ENCODE assay signal across 8 mouse cellular contexts in the genomic region with DNA sequence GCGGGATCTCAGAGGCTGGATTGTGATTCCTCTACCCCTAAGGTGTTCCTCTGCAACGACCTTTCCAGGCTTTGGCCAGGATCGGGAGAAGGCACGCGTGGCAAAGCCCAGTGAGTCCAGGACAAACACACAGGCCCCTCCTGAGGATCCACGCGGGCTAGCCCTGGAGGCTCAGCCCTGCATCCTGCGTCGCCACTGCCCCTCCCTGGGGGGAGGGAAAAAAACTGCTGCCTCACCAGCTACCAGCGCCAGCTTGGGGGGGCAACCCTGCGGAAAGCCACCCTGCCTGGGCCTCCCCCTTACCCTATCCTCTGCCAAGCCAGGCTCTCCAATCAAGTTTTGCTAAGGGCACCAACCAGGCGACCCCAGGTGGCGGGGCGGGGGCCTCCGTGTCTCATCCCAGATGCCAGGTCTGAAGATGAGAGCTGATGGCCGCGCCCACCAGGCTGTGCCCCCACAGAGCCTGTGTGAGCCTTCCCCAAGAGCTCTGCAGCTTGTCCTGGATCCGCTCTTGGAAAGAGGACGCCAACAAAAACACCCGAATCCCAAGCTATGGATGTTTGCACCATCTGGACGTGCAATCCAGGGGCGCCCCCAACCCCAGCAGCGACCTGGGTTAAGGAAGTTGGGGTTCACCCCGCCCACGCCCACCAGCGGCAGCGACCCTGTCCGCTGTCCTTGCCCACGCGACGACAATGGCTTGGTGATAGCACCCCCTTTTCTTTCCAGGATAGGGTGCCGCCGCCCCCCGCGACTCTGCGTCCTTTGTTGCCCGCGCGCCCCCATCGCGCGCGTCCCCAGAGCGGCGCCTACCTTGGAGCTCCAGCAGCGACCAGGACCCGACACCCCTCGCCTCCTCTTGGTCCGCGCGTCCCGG. TPM values are rescaled to one million over a fixed set of nuclear protein-coding genes. Genes with fewer than 3 reads are reported as not detected.
DNase-seq lines count a peak whose midpoint lies in the region; ATAC-seq lines count a peak whose summit lies in the region.

No protein-coding gene starts in this region.

- ATAC-seq in CD4-positive, CD25-positive, alpha-beta regulatory T cell, adult 4 months: peak; percentile 22
- peak; percentile 6; the same call in 1 of the 2 replicates for ATAC-seq in liver, embryonic 13.5 days (ENCODE audit: low read depth)

- H3K27me3 ChIP-seq in embryonic facial prominence, embryonic 10.5 days (replicated peaks; ENCODE audit: low read depth, poor library complexity, severe bottlenecking): no peaks in the 10 kb centered on the region
- H3K27me3 ChIP-seq in heart, embryonic 10.5 days (ENCODE audit: insufficient read depth, poor library complexity, severe bottlenecking): peaks cover 5% of the 10 kb centered on the region; the same call in 1 of the 2 replicates
- H3K27me3 ChIP-seq in liver, embryonic 13.5 days: peaks cover 26% of the 10 kb centered on the region

- H3K27ac ChIP-seq in embryonic facial prominence, embryonic 10.5 days (replicated peaks): peak overlapping the region; percentile 96
- peak overlapping the region; percentile 91 for H3K27ac ChIP-seq in heart, embryonic 10.5 days
- peak overlapping the region; percentile 48 for H3K27ac ChIP-seq in liver, embryonic 13.5 days

- peak overlapping the region; percentile 96 for H3K4me3 ChIP-seq in embryonic facial prominence, embryonic 10.5 days
- H3K4me3 ChIP-seq in heart, embryonic 10.5 days: peak overlapping the region; percentile 79
- peak overlapping the region; percentile 66 for H3K4me3 ChIP-seq in liver, embryonic 13.5 days (replicated peaks)

- peaks cover 63% of the 10 kb centered on the region for H3K4me1 ChIP-seq in embryonic facial prominence, embryonic 10.5 days
- H3K4me1 ChIP-seq in heart, embryonic 10.5 days: peaks cover 51% of the 10 kb centered on the region
- H3K4me1 ChIP-seq in liver, embryonic 13.5 days (replicated peaks): peaks cover 56% of the 10 kb centered on the region

- DNase-seq in adipocyte (ENCODE audit: low spot score): peak; percentile 50
- DNase-seq in embryonic facial prominence, embryonic 10.5 days (ENCODE audit: low spot score): peak; percentile 66
- DNase-seq in heart, embryonic 10.5 days (ENCODE audit: low spot score): no peak
- peak; percentile 42 to 53 for DNase-seq in kidney, adult 8-10 months
- DNase-seq in liver, embryonic 13.5 days: no peak
- DNase-seq in neural tube, embryonic 10.5 days (ENCODE audit: extremely low spot score, low spot score): peak; percentile 57
- DNase-seq in thymus, postnatal 4 days: peak; percentile 74

- peak overlapping the region; percentile 75 for H3K9ac ChIP-seq in liver, embryonic 13.5 days

- 2% methylated on average over 52 of the region's 52 CpGs for WGBS in embryonic facial prominence, embryonic 10.5 days
- WGBS in heart, embryonic 10.5 days: 2% methylated on average over 52 of the region's 52 CpGs
- 4% methylated on average over 51 of the region's 52 CpGs for WGBS in liver, embryonic 13.5 days (ENCODE audit: insufficient replicate concordance)

- peaks cover 21% of the 10 kb centered on the region; the same call in 1 of the 2 replicates for H3K36me3 ChIP-seq in embryonic facial prominence, embryonic 10.5 days (replicated peaks)
- H3K36me3 ChIP-seq in heart, embryonic 10.5 days: no peaks in the 10 kb centered on the region
- no peaks in the 10 kb centered on the region for H3K36me3 ChIP-seq in liver, embryonic 13.5 days

- peak overlapping the region; percentile 89 for H3K4me2 ChIP-seq in liver, embryonic 13.5 days

- no peaks in the 10 kb centered on the region for H3K9me3 ChIP-seq in embryonic facial prominence, embryonic 10.5 days
- no peaks in the 10 kb centered on the region for H3K9me3 ChIP-seq in heart, embryonic 10.5 days
- H3K9me3 ChIP-seq in liver, embryonic 13.5 days (replicated peaks): no peaks in the 10 kb centered on the region

RNA-seq across cellular contexts. Expression of a gene that starts 0.8 kb away (rescaled TPM):
- under 1 TPM; 0.52 to 0.54 TPM for polyA plus RNA-seq in CD4-positive, CD25-positive, alpha-beta regulatory T cell, adult 4 months (2017; shearing (Covaris generic))
- polyA plus RNA-seq in embryonic facial prominence, embryonic 10.5 days (2016; fragmentation: Nextera tagmentation; extraction: Ambion mirVana): 5.8 and 6.8 TPM in 2 replicates
- 2.1 TPM in 2 replicates for polyA plus RNA-seq in heart, embryonic 10.5 days (2016; fragmentation: Nextera tagmentation; extraction: Ambion mirVana)
- 0.37 and 0.50 TPM in 2 replicates for polyA plus RNA-seq in liver, embryonic 13.5 days (2015; fragmentation: Nextera tagmentation; extraction: Ambion mirVana)

RNA-seq across cellular contexts. Expression of a gene that starts 8.5 kb away (rescaled TPM):
- polyA plus RNA-seq in CD4-positive, CD25-positive, alpha-beta regulatory T cell, adult 4 months (2017; shearing (Covaris generic)): under 1 TPM in 1 of 2 experiments, not detected in 1; 0.60 TPM
- polyA plus RNA-seq in embryonic facial prominence, embryonic 10.5 days (2016; fragmentation: Nextera tagmentation; extraction: Ambion mirVana): 0.10 TPM in 1 of 2 replicates, not detected in the other
- polyA plus RNA-seq in heart, embryonic 10.5 days (2016; fragmentation: Nextera tagmentation; extraction: Ambion mirVana): not detected in 2 replicates
- not detected in 2 replicates for polyA plus RNA-seq in liver, embryonic 13.5 days (2015; fragmentation: Nextera tagmentation; extraction: Ambion mirVana)

RNA-seq across cellular contexts. Expression of a gene that starts 29.7 kb away (rescaled TPM):
- 100 to 1,000 TPM; 134 to 185 TPM for polyA plus RNA-seq in CD4-positive, CD25-positive, alpha-beta regulatory T cell, adult 4 months (2017; shearing (Covaris generic))
- 414 and 415 TPM in 2 replicates for polyA plus RNA-seq in embryonic facial prominence, embryonic 10.5 days (2016; fragmentation: Nextera tagmentation; extraction: Ambion mirVana)
- polyA plus RNA-seq in heart, embryonic 10.5 days (2016; fragmentation: Nextera tagmentation; extraction: Ambion mirVana): 271 and 300 TPM in 2 replicates
- polyA plus RNA-seq in liver, embryonic 13.5 days (2015; fragmentation: Nextera tagmentation; extraction: Ambion mirVana): 233 and 246 TPM in 2 replicates

Comparison
In these comparisons a context has a peak if more than half of its experiments do, and no peak if none do; other contexts are left out.
1. DNase-seq: peak in adipocyte (single experiment), embryonic facial prominence, embryonic 10.5 days (single experiment), kidney, adult 8-10 months (2 of 2), neural tube, embryonic 10.5 days (single experiment) and thymus, postnatal 4 days (single experiment); none in heart, embryonic 10.5 days (single experiment) and liver, embryonic 13.5 days (single experiment).
2. Peak in every context shown above with its lines, with median percentiles within 50 percentile points of each other: H3K27ac ChIP-seq and H3K4me3 ChIP-seq.